Mouse (Mus musculus): ENCODE results near the gene BC030500. TPM values are rescaled to one million over a fixed set of nuclear protein-coding genes. Genes with fewer than 3 reads are reported as not detected.

Gene BC030500
- 1.1 and 1.6 TPM in 2 replicates for polyA plus RNA-seq (2016; fragmentation: Nextera tagmentation; extraction: Ambion mirVana)

DNA sequence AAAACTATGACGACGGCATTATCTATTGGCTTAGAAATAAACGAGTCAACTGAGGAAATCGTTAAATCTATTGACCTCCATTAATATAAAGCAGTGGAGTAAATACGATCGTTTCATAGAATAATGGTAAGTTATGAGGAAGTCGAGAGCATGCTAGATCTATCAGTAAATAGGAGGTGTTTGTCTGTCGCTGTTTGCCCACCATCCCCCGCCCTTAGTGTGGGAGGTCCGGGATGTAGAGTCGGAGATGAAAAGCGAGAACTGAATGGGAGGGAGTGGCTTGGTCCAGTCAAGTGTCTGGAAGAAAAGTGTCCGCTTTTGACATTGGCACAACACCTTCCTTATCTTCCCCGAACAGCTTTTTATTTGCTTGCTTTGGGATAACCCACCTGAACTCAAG lies at the start of gene BC030500:
Gene BC030500, plus strand, starts transcription at position 79 of the 400 bp plus-strand sequence.
- H3K4me3 ChIP-seq: peak within 1 kb of the TSS; percentile 73
- peak within 1 kb of the TSS; percentile 75 for H3K27ac ChIP-seq
- H3K36me3 ChIP-seq: no peaks in the 10 kb centered on the region
- H3K27me3 ChIP-seq (ENCODE audit: low read depth, poor library complexity, severe bottlenecking): peaks cover 35% of the 10 kb centered on the region
- WGBS: 11% methylated on average over 14 of the region's 14 CpGs
- H3K4me1 ChIP-seq: peaks cover 16% of the 10 kb centered on the region
- no peak for DNase-seq (ENCODE audit: low spot score)
- no peaks in the 10 kb centered on the region for H3K9me3 ChIP-seq (replicated peaks)

DNA sequence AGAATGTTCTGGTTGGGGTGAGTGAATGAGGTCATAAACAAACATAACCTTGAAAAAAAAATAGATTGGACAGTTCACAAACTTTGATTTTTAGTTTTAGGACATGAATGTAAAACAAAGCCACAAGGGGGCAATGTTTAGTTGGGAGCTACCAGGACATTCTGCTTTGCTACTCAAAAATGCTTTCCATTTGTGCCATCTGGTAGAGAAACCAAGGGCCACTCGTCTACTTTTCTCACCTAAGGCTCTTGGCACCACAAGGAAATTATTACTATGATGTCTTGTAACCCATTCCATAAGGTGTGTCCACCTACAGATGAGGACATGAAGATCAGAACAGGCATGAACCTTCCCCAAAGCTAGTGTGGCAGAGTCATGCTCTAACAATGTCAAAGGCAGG lies 25.1 kb upstream of the BC030500 start:
- no peaks in the 10 kb centered on the region for H3K9me3 ChIP-seq (replicated peaks)
- H3K4me3 ChIP-seq: no peak overlapping the region
- no peaks in the 10 kb centered on the region for H3K36me3 ChIP-seq
- H3K27me3 ChIP-seq (ENCODE audit: low read depth, poor library complexity, severe bottlenecking): no peaks in the 10 kb centered on the region
- no peaks in the 10 kb centered on the region for H3K4me1 ChIP-seq
- no peak for DNase-seq (ENCODE audit: low spot score)
- H3K27ac ChIP-seq: no peak overlapping the region
- WGBS: 14% methylated on average over 1 of the region's 1 CpGs

DNA sequence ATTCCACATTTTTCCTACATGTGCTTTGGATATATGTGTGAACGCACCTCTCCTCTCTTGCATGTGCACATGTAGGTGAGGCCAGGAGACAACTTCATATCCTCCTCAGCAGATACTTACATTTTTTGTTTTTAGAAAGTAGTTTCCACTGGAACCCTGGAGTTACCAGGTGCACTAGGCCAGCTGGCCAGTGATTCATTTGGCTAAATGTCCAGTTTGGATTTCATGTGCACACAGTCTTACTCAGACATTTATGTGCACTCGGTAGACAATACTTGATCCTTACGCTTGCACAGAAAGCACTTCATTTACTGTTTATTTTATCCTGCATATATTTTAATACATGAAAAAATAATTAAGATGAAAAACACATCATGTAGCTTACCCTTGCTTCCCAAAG lies 21.0 kb upstream of the BC030500 start:
- no peaks in the 10 kb centered on the region for H3K9me3 ChIP-seq (replicated peaks)
- no peak overlapping the region for H3K4me3 ChIP-seq
- H3K36me3 ChIP-seq: no peaks in the 10 kb centered on the region

GRCm38 (mm10) chr8:58895960-58896359 lies 15.6 kb upstream of the BC030500 start:
- Histone ChIP-seq H3K4me3 (no peak overlapping the region), H3K4me1 (no peaks in the 10 kb centered on the region), H3K27ac (no peak overlapping the region), H3K27me3 (ENCODE audit: low read depth, poor library complexity, severe bottlenecking) (no peaks in the 10 kb centered on the region), H3K36me3 (no peaks in the 10 kb centered on the region), H3K9me3 (replicated peaks) (no peaks in the 10 kb centered on the region)
- DNase-seq (ENCODE audit: low spot score): no peak
- WGBS: 82% methylated on average over 6 of the region's 6 CpGs

More for the DNA sequence above, 21.0 kb upstream of the BC030500 start:
- 98% methylated on average over 3 of the region's 3 CpGs for WGBS
- Histone ChIP-seq H3K27ac (no peak overlapping the region), H3K27me3 (ENCODE audit: low read depth, poor library complexity, severe bottlenecking) (no peaks in the 10 kb centered on the region), H3K4me1 (no peaks in the 10 kb centered on the region)
- no peak for DNase-seq (ENCODE audit: low spot score)

DNA sequence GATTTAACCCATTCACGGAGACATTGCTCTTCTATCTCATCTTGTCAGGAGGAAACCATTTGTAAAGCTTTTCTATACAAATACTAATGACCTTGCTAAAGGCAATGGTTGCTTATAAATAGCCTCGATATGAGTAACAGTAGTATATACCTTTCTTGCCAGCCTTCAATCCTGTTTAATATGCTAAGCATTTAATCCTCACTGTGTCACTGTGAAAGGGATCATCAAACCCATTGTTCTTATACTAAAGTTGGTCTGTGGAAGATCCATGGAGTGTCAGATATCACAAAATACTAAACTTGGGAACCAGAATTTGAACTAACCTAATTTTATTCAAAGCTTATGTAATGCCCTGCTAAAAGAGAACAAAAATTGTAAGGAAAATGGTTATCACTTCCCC lies 7.1 kb upstream of the BC030500 start:
- Histone ChIP-seq H3K36me3 (no peaks in the 10 kb centered on the region), H3K4me1 (no peaks in the 10 kb centered on the region), H3K27ac (no peak overlapping the region), H3K4me3 (no peak overlapping the region), H3K9me3 (replicated peaks) (no peaks in the 10 kb centered on the region), H3K27me3 (ENCODE audit: low read depth, poor library complexity, severe bottlenecking) (no peaks in the 10 kb centered on the region)
- 39% methylated on average over 2 of the region's 2 CpGs for WGBS
- no peak for DNase-seq (ENCODE audit: low spot score)

DNA sequence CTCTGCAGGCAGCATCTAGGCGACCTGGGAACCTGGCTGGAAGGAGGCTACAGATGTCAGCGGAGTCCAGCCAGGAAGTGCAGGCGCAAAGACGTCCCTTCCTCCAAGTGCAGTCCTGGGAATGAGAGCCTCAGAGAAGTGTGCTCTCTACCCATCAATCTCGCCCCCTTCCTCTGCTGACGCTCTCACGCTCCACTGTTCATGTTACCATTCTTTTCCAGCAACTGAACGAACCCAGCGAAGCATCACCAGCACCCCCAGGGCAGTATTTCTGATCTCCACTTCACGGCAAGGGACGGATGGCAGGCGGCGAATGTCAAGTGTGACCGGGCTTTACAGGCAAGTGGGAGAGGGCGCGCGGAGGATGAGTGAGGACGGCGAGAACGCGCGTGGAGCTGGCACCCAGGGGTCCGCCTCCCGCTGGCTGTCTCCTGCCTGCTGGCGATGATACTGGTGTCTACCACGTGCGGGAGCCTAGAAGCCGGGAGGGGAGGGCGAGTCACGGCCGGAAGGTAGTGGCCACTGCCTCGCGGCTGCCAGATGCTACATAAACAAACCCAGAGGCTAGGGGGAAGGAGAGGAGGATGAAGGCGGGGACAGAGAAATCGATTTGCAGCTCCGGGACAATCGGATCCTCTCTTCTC lies 763 bp downstream of the BC030500 start, which contains the start of gene Galntl6:
Gene Galntl6, minus strand, starts transcription at position 445 of the 644 bp plus-strand sequence.
- H3K27ac ChIP-seq: peak within 1 kb of the TSS; percentile 75
- H3K9me3 ChIP-seq (replicated peaks): no peaks in the 10 kb centered on the region
- DNase-seq (ENCODE audit: low spot score): peak; percentile 59
- under 1% methylated on average over 37 of the region's 37 CpGs for WGBS
- H3K4me3 ChIP-seq: peak within 1 kb of the TSS; percentile 73
- H3K36me3 ChIP-seq: no peaks in the 10 kb centered on the region
- peaks cover 35% of the 10 kb centered on the region for H3K27me3 ChIP-seq (ENCODE audit: low read depth, poor library complexity, severe bottlenecking)
- peaks cover 16% of the 10 kb centered on the region for H3K4me1 ChIP-seq

DNA sequence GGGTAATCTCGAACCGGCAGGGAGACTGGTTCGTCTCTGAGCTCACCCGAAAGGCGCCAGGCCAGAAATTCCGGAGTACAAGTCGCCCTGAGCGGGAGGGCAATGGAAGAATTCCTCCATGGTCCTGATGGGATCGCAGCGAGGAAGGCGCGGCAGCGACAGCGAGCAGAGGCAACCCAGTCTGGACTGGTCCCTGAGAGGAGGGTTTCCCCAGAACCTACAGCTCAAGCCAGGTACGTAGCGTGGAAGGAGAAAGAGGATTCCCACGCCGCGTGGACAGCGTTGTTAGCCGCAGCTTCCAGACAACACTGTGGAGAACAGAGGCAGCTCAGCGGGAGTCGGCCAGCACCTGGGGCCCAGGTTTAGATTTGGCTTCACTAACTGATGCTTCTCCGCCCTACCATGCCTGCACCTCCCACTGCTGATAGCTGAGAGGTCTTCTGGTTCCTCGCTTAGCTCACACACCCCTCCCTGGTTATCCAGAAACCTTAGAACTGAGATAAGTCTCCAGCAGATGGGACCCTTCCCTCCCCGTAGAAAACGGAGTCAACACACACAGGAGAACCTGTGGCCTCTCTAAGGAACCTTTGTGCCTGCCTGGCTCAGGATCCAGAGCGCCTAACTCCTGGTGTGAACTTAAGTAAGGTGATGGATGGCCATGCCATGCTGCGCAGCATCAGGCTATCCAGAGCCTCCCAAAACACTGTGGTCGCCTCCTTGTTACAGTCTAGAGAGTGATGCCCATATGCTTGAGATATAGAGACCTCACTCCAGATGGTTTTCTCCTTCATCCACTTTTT lies 1.5 kb downstream of the BC030500 start:
- Histone ChIP-seq H3K4me3 (peak overlapping the region; percentile 73), H3K4me1 (peaks cover 16% of the 10 kb centered on the region), H3K9me3 (replicated peaks) (no peaks in the 10 kb centered on the region), H3K27me3 (ENCODE audit: low read depth, poor library complexity, severe bottlenecking) (peaks cover 35% of the 10 kb centered on the region), H3K27ac (peak overlapping the region; percentile 75), H3K36me3 (no peaks in the 10 kb centered on the region)
- 2% methylated on average over 30 of the region's 30 CpGs for WGBS
- no peak for DNase-seq (ENCODE audit: low spot score)

GRCm38 (mm10) chr8:58913640-58913968 lies 2.0 kb downstream of the BC030500 start:
- H3K9me3 ChIP-seq (replicated peaks): no peaks in the 10 kb centered on the region
- H3K27me3 ChIP-seq (ENCODE audit: low read depth, poor library complexity, severe bottlenecking): peaks cover 35% of the 10 kb centered on the region
- H3K36me3 ChIP-seq: no peaks in the 10 kb centered on the region
- no peak for DNase-seq (ENCODE audit: low spot score)
- H3K27ac ChIP-seq: no peak overlapping the region
- 72% methylated on average over 3 of the region's 3 CpGs for WGBS
- H3K4me3 ChIP-seq: no peak overlapping the region
- H3K4me1 ChIP-seq: peaks cover 16% of the 10 kb centered on the region

- no peaks in the 10 kb centered on the region for H3K9me3 ChIP-seq (replicated peaks)
- DNase-seq (ENCODE audit: low spot score): no peak
- no peak overlapping the region for H3K4me3 ChIP-seq
- peaks cover 16% of the 10 kb centered on the region for H3K4me1 ChIP-seq
- no peak overlapping the region for H3K27ac ChIP-seq
- no peaks in the 10 kb centered on the region for H3K36me3 ChIP-seq
- 51% methylated on average over 2 of the region's 2 CpGs for WGBS
- H3K27me3 ChIP-seq (ENCODE audit: low read depth, poor library complexity, severe bottlenecking): peaks cover 32% of the 10 kb centered on the region
These were observed 3.6 kb downstream of the BC030500 start for GRCm38 (mm10) chr8:58915142-58915541.

DNA sequence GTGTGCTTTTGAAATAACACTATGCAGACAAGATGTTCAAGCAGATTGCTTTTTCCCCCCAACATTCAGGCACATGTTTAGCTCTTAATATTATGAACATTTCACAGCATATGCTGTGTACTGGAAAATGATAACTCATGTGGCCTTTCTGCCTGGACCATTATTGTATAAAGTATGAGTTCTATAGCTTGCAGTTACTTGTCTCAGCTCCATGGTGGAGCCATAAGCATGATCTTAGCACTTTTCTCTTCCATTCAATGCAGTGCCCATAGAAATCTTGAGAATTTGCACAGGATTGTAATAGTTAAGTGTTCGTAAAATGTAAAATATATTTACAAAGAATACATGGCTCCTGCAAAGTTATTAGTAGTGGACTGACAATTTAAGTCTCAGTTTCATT lies 19.5 kb downstream of the BC030500 start:
- Histone ChIP-seq H3K27ac (no peak overlapping the region), H3K36me3 (no peaks in the 10 kb centered on the region), H3K27me3 (ENCODE audit: low read depth, poor library complexity, severe bottlenecking) (no peaks in the 10 kb centered on the region), H3K4me3 (no peak overlapping the region), H3K4me1 (no peaks in the 10 kb centered on the region), H3K9me3 (replicated peaks) (no peaks in the 10 kb centered on the region)
- WGBS: 89% methylated on average over 1 of the region's 1 CpGs
- DNase-seq (ENCODE audit: low spot score): no peak

DNA sequence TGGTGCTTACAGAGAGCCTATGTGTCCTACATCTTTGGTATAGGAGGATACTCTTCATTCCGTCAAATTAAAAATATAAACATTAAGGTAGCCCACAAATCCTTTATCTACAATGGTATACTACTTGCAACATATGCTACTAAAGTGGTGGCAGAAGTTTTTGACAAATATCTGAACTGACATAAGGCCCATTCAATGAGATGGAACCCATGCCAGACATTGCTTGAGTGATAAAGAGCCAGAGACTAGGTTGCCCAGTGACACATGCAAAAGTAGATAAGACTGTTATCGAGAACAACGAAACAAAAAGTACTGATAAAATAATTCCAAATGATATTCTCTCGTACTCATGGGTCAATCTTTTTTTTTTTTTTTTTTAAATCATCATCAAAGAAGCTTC lies 32.2 kb downstream of the BC030500 start:
- Histone ChIP-seq H3K27me3 (ENCODE audit: low read depth, poor library complexity, severe bottlenecking) (no peaks in the 10 kb centered on the region), H3K4me3 (no peak overlapping the region), H3K4me1 (no peaks in the 10 kb centered on the region), H3K36me3 (no peaks in the 10 kb centered on the region), H3K27ac (no peak overlapping the region), H3K9me3 (replicated peaks) (no peaks in the 10 kb centered on the region)
- no peak for DNase-seq (ENCODE audit: low spot score)
- whole genome bisulfite sequencing: 93% methylated on average over 4 of the region's 4 CpGs

GRCm38 (mm10) chr8:58957195-58957739 lies 45.7 kb downstream of the BC030500 start:
- H3K27ac ChIP-seq: no peak overlapping the region
- no peaks in the 10 kb centered on the region for H3K27me3 ChIP-seq (ENCODE audit: low read depth, poor library complexity, severe bottlenecking)
- H3K36me3 ChIP-seq: no peaks in the 10 kb centered on the region
- 84% methylated on average over 5 of the region's 5 CpGs for WGBS
- no peaks in the 10 kb centered on the region for H3K4me1 ChIP-seq
- no peak overlapping the region for H3K4me3 ChIP-seq
- DNase-seq (ENCODE audit: low spot score): no peak
- H3K9me3 ChIP-seq (replicated peaks): no peaks in the 10 kb centered on the region

Data from limb, embryonic 10.5 days (tissue).